Mouse (Mus musculus) adrenal gland, postnatal 0 days (tissue): Measurements from ENCODE around the gene Tmprss12. TPM values are rescaled to one million over a fixed set of nuclear protein-coding genes. Genes with fewer than 3 reads are reported as not detected.

Experiments used
- polyA plus RNA-seq: library from polyadenylated mRNA; unstranded; fragments of >200 nt; fragmentation: Nextera tagmentation; extraction: Ambion mirVana; gene quantifications from 2 replicates; pipeline ENCODE4 v1.2.1, GENCODE M21; 2015

Tmprss12 gene
- polyA plus RNA-seq: not detected in 2 replicates

GRCm38 (mm10) chr15:100280626-100281025, at the start of gene Tmprss12:
TSS of gene Tmprss12 (plus strand) at chr15:100280837.

GRCm38 (mm10) chr15:100304019-100304991, 23.7 kb downstream of the Tmprss12 start, which contains the start of gene Mettl7a1:
TSS of gene Mettl7a1 (plus strand) at chr15:100304140.

GRCm38 (mm10) chr15:100334629-100335028, 54.0 kb downstream of the Tmprss12 start, which contains the start of gene Mettl7a3:
TSS of gene Mettl7a3 (plus strand) at chr15:100334929.

Other genes with a start within 250 kb of the Tmprss12 start
- gene Dip2b, start 242.2 kb upstream of the Tmprss12 start, polyA plus RNA-seq: 5.2 and 8.2 TPM in 2 replicates
- gene Atf1, start 53.0 kb upstream of the Tmprss12 start, polyA plus RNA-seq: 27.7 and 47.7 TPM in 2 replicates
- gene Mettl7a1, start 23.3 kb downstream of the Tmprss12 start, polyA plus RNA-seq: 11.7 and 12.6 TPM in 2 replicates
- gene Mettl7a3, start 54.1 kb downstream of the Tmprss12 start, polyA plus RNA-seq: 0.29 and 0.30 TPM in 2 replicates
- 2.6 and 10.2 TPM in 2 replicates for gene Methig1, start 72.3 kb downstream of the Tmprss12 start, polyA plus RNA-seq
- not detected in 2 replicates for gene Mettl7a2, start 72.4 kb downstream of the Tmprss12 start, polyA plus RNA-seq
- gene Higd1c, start 83.7 kb downstream of the Tmprss12 start, polyA plus RNA-seq: 2.4 and 11.4 TPM in 2 replicates
- 0.11 and 0.28 TPM in 2 replicates for gene Gm5475, start 141.3 kb downstream of the Tmprss12 start, polyA plus RNA-seq
- gene Slc11a2, start 144.2 kb downstream of the Tmprss12 start, polyA plus RNA-seq: 10.7 and 27.5 TPM in 2 replicates
- 20.8 and 30.3 TPM in 2 replicates for gene Letmd1, start 188.2 kb downstream of the Tmprss12 start, polyA plus RNA-seq
- gene Csrnp2, start 214.7 kb downstream of the Tmprss12 start, polyA plus RNA-seq: 6.5 and 7.3 TPM in 2 replicates